Mouse (Mus musculus): ENCODE results near the gene Daam1.

DNA sequence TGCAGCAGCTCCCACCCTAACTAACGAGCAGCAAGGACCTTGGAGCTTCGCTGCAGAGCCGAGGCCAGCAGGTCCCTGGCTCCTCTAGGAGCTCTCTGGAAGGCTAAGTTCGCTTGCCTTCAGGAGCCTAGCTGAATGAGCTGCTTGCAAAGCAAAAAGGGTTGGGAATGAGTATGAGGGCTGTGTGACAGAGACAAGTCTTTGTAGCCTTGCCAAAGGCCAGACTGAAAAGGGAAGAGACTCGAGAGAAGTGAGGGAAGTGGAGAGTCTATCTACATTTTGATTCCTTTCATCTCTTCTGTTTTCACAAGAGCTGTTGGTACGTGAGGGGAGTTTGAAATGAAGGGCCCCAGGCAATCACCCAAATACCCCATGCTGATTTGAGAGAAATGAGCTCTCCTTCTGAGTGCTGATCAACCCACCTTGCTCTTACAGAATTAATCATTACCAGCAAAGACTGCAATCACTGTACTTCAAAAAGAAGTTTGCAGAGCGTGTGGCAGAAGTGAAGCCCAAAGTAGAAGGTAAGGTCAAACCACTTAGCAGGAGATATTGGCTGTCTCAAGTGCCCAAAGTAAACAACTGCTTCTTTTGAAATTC lies 145.6 kb downstream of the Daam1 start:
- TF ChIP-seq POLR2A (IDR thresholded peaks at IDR 0.05; ENCODE audit: borderline replicate concordance, control insufficient read depth, low read depth, low read length): no peak
- no peak for TF ChIP-seq CTCF (IDR thresholded peaks at IDR 0.05; ENCODE audit: control insufficient read depth, insufficient read depth, low read length)

All from bone marrow, adult 2 months (tissue).